Comparison of ENCODE assay signal across 8 mouse cellular contexts in the genomic region with DNA sequence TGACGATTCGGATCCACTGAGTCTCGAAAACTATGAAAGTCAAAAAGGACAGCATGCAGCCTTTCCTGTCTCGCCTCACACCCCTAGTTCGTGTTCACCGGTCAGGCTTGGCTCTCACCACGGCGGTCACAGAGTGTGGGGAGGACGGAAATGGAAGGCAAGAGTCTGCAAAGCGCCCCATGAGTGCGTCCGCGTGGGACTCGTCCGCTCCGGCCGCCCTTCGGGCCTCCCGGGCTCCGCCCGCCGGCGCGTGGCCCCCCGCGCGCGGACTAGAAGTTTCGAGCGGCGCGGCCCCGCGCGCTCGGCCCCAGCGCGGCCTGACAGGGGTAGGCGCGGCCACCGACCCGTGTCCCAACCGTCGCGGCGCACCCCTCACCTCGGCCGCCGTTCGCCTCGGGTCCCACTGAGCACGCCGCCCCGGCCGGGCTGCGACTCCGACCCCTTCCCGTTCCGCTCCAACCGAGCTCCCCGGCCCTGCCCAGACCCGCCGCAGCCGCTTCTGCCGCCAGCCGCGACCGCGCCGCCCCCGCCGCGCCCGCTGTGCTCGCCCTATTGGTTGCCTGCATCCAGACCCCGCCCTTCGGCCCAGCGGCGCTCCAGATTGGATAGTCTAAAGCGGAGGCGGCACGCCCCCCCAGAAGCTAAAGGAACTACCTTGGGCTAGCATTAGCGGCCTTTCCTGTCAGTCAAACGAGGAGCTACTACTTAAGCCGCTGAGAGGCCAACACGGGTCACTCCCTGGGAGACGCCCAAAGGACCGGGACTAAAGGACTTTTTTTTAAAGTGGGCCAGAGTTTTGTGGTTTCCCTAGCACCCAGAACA. TPM values are rescaled to one million over a fixed set of nuclear protein-coding genes. Genes with fewer than 3 reads are reported as not detected.
DNase-seq lines count a peak whose midpoint lies in the region; ATAC-seq and TF ChIP-seq lines count a peak whose summit lies in the region.

A gene (minus strand): TSS at position 524 of the 822 bp plus-strand sequence.

- H3K27ac ChIP-seq in MEL (ENCODE audit: control insufficient read depth, low read depth, low read length) = peak within 1 kb of the TSS; percentile 64
- H3K27ac ChIP-seq in cerebellum, adult 2 months (ENCODE audit: insufficient read depth, low read length) = no peak within 1 kb of the TSS
- peak within 1 kb of the TSS; percentile 75 for H3K27ac ChIP-seq in lung, embryonic 16.5 days (ENCODE audit: low read length)

- TF ChIP-seq EP300 in MEL (IDR thresholded peaks at IDR 0.05; ENCODE audit: low read depth in 1 of 2, low read length in 2 of 2) = 0 out of 4 replicates have a peak, but pooled peaks of 1 of the 2 experiments have one; percentile 29

- peak; percentile 99 for DNase-seq in MEL (ENCODE audit: low read depth, low spot score)
- peak; percentile 86 to 88 for DNase-seq in cerebellum, adult 2 months
- peak; percentile 96 for DNase-seq in forelimb bud, embryonic 11.5 days (ENCODE audit: low read depth, low spot score)
- peak; percentile 91 for DNase-seq in layer of hippocampus, adult 9-10 months (ENCODE audit: low spot score)
- DNase-seq in ovary, postnatal 10 days (ENCODE audit: low spot score) = peak; percentile 95
- DNase-seq in thymus, postnatal 10 days (ENCODE audit: low spot score in 2 of 2) = peak; percentile 90 to 93

- peaks cover 36% of the 10 kb centered on the region for H3K79me2 ChIP-seq in MEL (ENCODE audit: control insufficient read depth, insufficient read depth, low read length, poor library complexity)

- peaks cover 0 to 27% of the 10 kb centered on the region in 2 experiments; a peak in 2 of 4 replicates for H3K36me3 ChIP-seq in MEL (ENCODE audit: control insufficient read depth in 1 of 2, insufficient read depth in 2 of 2, low read length in 2 of 2)
- no peaks in the 10 kb centered on the region for H3K36me3 ChIP-seq in lung, embryonic 16.5 days (ENCODE audit: control insufficient read depth, insufficient read depth, low read length)

- H3K4me3 ChIP-seq in MEL (ENCODE audit: control insufficient read depth in 1 of 2, insufficient read depth in 1 of 2, low read depth in 2 of 2, low read length in 2 of 2) = peak within 1 kb of the TSS; percentile 83 to 98
- peak within 1 kb of the TSS; percentile 54 for H3K4me3 ChIP-seq in cerebellum, adult 2 months (replicated peaks; ENCODE audit: insufficient read depth, low read depth, low read length)
- H3K4me3 ChIP-seq in lung, embryonic 16.5 days (ENCODE audit: low read length) = peak within 1 kb of the TSS; percentile 84

- TF ChIP-seq RAD21 in MEL (IDR thresholded peaks at IDR 0.05; ENCODE audit: low read depth, low read length) = no peak

- no peaks in the 10 kb centered on the region for H3K9me3 ChIP-seq in MEL (replicated peaks; ENCODE audit: insufficient read depth, low read length)
- no peaks in the 10 kb centered on the region for H3K9me3 ChIP-seq in lung, embryonic 16.5 days (ENCODE audit: control insufficient read depth, low read length)

- H3K4me1 ChIP-seq in MEL (ENCODE audit: control insufficient read depth in 1 of 2, insufficient read depth in 2 of 2, low read length in 2 of 2) = peaks cover 5 to 30% of the 10 kb centered on the region in 2 experiments
- no peaks in the 10 kb centered on the region for H3K4me1 ChIP-seq in cerebellum, adult 2 months (ENCODE audit: control insufficient read depth, insufficient read depth, low read length)
- H3K4me1 ChIP-seq in lung, embryonic 16.5 days (replicated peaks; ENCODE audit: control insufficient read depth, insufficient read depth, low read length) = peaks cover 12% of the 10 kb centered on the region

- under 1% methylated on average over 86 of the region's 88 CpGs for WGBS in cerebellum, adult 2 months
- under 1% methylated on average over 61 of the region's 88 CpGs for WGBS in lung, embryonic 16.5 days

- no peaks in the 10 kb centered on the region for H3K27me3 ChIP-seq in MEL (ENCODE audit: control insufficient read depth in 1 of 2, insufficient read depth in 2 of 2, low read length in 2 of 2)
- no peaks in the 10 kb centered on the region for H3K27me3 ChIP-seq in cerebellum, adult 2 months (ENCODE audit: control insufficient read depth, insufficient read depth, low read length)
- H3K27me3 ChIP-seq in lung, embryonic 16.5 days (ENCODE audit: control insufficient read depth, insufficient read depth, low read depth, low read length) = no peaks in the 10 kb centered on the region

- H3K9ac ChIP-seq in MEL (ENCODE audit: control insufficient read depth, low read depth, low read length, poor library complexity, severe bottlenecking) = peak within 1 kb of the TSS; percentile 97
- H3K9ac ChIP-seq in lung, embryonic 16.5 days (ENCODE audit: low read length) = peak within 1 kb of the TSS; percentile 88

- peak; percentile 77 to 94 for TF ChIP-seq POLR2A in MEL (IDR thresholded peaks at IDR 0.05; ENCODE audit: control insufficient read depth in 1 of 2, insufficient read depth in 1 of 2, low read depth in 1 of 2, low read length in 2 of 2, poor library complexity in 1 of 2)
- TF ChIP-seq POLR2A in cerebellum, adult 2 months (IDR thresholded peaks at IDR 0.05; ENCODE audit: borderline replicate concordance, insufficient read depth, low read length) = no peak

- TF ChIP-seq CTCF in MEL (IDR thresholded peaks at IDR 0.05 in 2 of 3, conservative IDR thresholded peaks at IDR 0.05 in 1 of 3; ENCODE audit: control insufficient read depth in 1 of 3, insufficient read depth in 1 of 3, low read depth in 2 of 3, low read length in 3 of 3, poor library complexity in 1 of 3, severe bottlenecking in 1 of 3) = no peak
- no peak for TF ChIP-seq CTCF in cerebellum, adult 2 months (IDR thresholded peaks at IDR 0.05; ENCODE audit: borderline replicate concordance, insufficient read depth, low read depth, low read length)

- ATAC-seq in hematopoietic stem cell, adult 5-6 weeks (replicated peaks in 1 of 2; ENCODE audit: insufficient read depth in 1 of 2, low FRiP score in 2 of 2, low TSS enrichment in 1 of 2, low read depth in 1 of 2, poor library complexity in 2 of 2, severe bottlenecking in 2 of 2) = peak; percentile 95 to 96
- peak; percentile 99 for ATAC-seq in lung, embryonic 16.5 days (ENCODE audit: low read depth)

- H3K4me2 ChIP-seq in lung, embryonic 16.5 days (ENCODE audit: low read depth, low read length) = peak within 1 kb of the TSS; percentile 95

TF ChIP-seq in MEL, 35 proteins besides CTCF, POLR2A, EP300 and RAD21 (continues in another document):
- TF ChIP-seq MAZ (IDR thresholded peaks at IDR 0.05; ENCODE audit: low read depth, low read length) (peak; percentile 69; the same call in 1 of the 2 replicates), USF2 (IDR thresholded peaks at IDR 0.05; ENCODE audit: borderline replicate concordance in 1 of 2, insufficient read depth in 1 of 2, low read depth in 1 of 2, low read length in 2 of 2) (no peak), POLR2AphosphoS2 (IDR thresholded peaks at IDR 0.05; ENCODE audit: low read length) (0 out of 2 replicates have a peak, but pooled peaks have one; percentile 38), ETS1 (IDR thresholded peaks at IDR 0.05; ENCODE audit: low read depth, low read length) (no peak), MAX (IDR thresholded peaks at IDR 0.05; ENCODE audit: low read length) (peak; percentile 34; the same call in 1 of the 2 replicates), UBTF (IDR thresholded peaks at IDR 0.05; ENCODE audit: borderline replicate concordance, insufficient read depth, low read depth, low read length) (peak; percentile 88; the same call in 1 of the 2 replicates), MXI1 (IDR thresholded peaks at IDR 0.05; ENCODE audit: low read depth, low read length) (peak; percentile 75), JUND (IDR thresholded peaks at IDR 0.05; ENCODE audit: low read depth, low read length) (no peak), ELF1 (IDR thresholded peaks at IDR 0.05; ENCODE audit: low read depth, low read length) (peak; percentile 54; the same call in 1 of the 2 replicates), MYC (IDR thresholded peaks at IDR 0.05; ENCODE audit: low read depth, low read length) (peak; percentile 68; the same call in 1 of the 2 replicates), NELFE (IDR thresholded peaks at IDR 0.05; ENCODE audit: low read depth, low read length) (peak; percentile 87), TCF12 (IDR thresholded peaks at IDR 0.05; ENCODE audit: low read depth, low read length) (peak; percentile 53), ZMIZ1 (IDR thresholded peaks at IDR 0.05; ENCODE audit: low read depth, low read length) (peak; percentile 89), SMC3 (IDR thresholded peaks at IDR 0.05; ENCODE audit: low read depth, low read length) (no peak), NRF1 (IDR thresholded peaks at IDR 0.05; ENCODE audit: insufficient read depth, low read depth, low read length, poor library complexity, severe bottlenecking) (no peak), KAT2A (conservative IDR thresholded peaks at IDR 0.05; ENCODE audit: low read depth, low read length) (no peak), POLR2AphosphoS5 (IDR thresholded peaks at IDR 0.05; ENCODE audit: borderline replicate concordance, low read depth, low read length) (no peak), E2F4 (IDR thresholded peaks at IDR 0.05; ENCODE audit: borderline replicate concordance, low read depth, low read length) (no peak), MAFK (IDR thresholded peaks at IDR 0.05; ENCODE audit: borderline replicate concordance, low read depth, low read length) (no peak), BHLHE40 (IDR thresholded peaks at IDR 0.05; ENCODE audit: borderline replicate concordance, low read depth, low read length) (no peak), ZNF384 (IDR thresholded peaks at IDR 0.05; ENCODE audit: low read depth, low read length) (no peak; the same call in 1 of the 2 replicates), ZKSCAN1 (IDR thresholded peaks at IDR 0.05; ENCODE audit: low read depth, low read length) (no peak), TAL1 (IDR thresholded peaks at IDR 0.05; ENCODE audit: low read length) (no peak), HCFC1 (IDR thresholded peaks at IDR 0.05; ENCODE audit: low read depth, low read length) (peak; percentile 64; the same call in 1 of the 2 replicates), MYB (IDR thresholded peaks at IDR 0.05; ENCODE audit: low read depth, low read length) (no peak), CHD1 (IDR thresholded peaks at IDR 0.05; ENCODE audit: low read depth, low read length) (no peak), GABPA (IDR thresholded peaks at IDR 0.05; ENCODE audit: low read depth, low read length) (no peak), MEF2A (IDR thresholded peaks at IDR 0.05; ENCODE audit: extremely low read depth, insufficient replicate concordance, low read depth, low read length, poor library complexity, severe bottlenecking) (no peak)

RNA-seq across cellular contexts. Expression of the gene that starts here (rescaled TPM):
- 58.7 and 64.7 TPM in 2 replicates for total RNA-seq in MEL (2012; rRNA removed)
- 100 to 1,000 TPM; 103 to 425 TPM for polyA plus RNA-seq in MEL (2012; ENCODE audit: insufficient read depth in 1 of 2, insufficient read length in 2 of 2, low read depth in 1 of 2, low replicate concordance in 2 of 2, missing spikeins in 1 of 2)
- polyA plus RNA-seq in cerebellum, adult 2 months (2012; rRNA removed) = 84.7 and 94.9 TPM in 2 replicates
- 62.1 and 83.5 TPM in 2 replicates for total RNA-seq in hematopoietic stem cell, adult 5-6 weeks (2017)
- polyA plus RNA-seq in lung, embryonic 16.5 days (2015; fragmentation: Nextera tagmentation; extraction: Ambion mirVana) = 71.4 and 73.6 TPM in 2 replicates
